Mouse (Mus musculus) cerebellum, postnatal 36 days (tissue): ENCODE results near the gene Cep57l1.

Experiments used
- DNase-seq, 2 experiments: peaks; one replicate each; pipeline ENCODE4 v3.0.0; 2021 to 2022; ENCODE audit warnings: mixed read lengths in 2 of 2

The Cep57l1 gene

DNA sequence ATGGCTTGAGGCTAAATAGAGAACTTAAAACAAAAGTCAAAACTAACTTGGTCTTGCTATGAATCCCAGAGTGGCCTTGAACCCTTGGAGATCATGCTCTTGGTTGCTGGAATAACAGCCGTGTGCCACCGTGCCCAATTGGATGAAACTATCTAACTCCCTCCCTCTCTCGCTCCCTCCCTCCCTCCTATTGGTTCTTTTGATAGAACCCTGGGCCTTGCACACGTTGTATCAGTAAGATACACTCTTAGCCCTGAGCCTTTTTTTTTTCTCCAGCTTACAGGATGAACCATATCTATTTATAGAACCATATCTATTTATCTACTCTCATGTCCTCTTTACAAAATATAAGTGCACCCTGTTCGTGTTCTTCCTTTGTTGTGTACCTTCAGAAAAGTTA lies 6.8 kb upstream of the Cep57l1 start:
- no peak for DNase-seq

DNA sequence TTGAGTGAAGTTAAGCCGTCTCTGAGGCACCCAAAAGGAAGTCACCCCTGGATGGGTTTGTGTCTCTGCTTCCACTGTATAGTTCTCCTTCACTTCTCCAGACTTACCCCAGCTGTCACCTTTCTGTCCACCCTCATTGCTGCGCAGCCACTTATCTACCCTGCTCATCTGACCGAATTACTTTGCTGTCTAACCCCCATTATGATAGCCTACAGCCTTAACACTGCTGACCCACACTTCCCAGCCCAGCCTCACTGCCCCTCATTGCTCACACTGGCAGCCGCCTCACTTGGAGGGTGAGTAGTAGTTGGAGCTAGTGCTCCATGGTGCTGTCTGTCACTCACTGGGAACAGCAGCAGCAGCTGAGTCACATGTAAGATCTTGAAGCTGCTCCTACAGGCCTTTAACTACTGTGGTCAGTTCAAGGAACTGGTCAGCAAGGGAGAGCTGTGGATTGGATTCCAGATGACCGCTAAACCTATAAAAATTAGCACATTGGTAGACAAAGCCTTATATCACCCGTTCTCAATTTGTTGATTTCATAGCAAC lies 4.7 kb upstream of the Cep57l1 start:
- DNase-seq, result no peak

DNA sequence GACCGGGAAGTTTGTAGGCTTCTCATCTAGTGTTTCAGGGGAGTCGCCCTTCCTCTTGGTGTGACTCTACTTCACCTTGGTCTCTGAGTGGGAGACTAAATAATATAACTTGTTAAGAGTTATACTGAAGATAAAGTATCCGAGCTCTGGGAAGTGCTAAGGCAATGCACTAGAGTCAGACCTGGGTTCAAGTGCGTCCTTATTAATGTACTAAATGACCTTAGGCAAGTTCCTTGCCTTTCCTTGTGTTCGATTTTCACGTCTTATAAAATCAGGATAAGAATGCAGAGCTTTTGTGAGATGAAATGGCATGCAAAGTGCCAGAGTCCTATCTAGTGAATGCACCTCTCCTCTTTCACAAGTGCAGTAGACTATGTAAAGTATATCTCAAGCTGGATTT lies 2.9 kb upstream of the Cep57l1 start:
- DNase-seq, result no peak

DNA sequence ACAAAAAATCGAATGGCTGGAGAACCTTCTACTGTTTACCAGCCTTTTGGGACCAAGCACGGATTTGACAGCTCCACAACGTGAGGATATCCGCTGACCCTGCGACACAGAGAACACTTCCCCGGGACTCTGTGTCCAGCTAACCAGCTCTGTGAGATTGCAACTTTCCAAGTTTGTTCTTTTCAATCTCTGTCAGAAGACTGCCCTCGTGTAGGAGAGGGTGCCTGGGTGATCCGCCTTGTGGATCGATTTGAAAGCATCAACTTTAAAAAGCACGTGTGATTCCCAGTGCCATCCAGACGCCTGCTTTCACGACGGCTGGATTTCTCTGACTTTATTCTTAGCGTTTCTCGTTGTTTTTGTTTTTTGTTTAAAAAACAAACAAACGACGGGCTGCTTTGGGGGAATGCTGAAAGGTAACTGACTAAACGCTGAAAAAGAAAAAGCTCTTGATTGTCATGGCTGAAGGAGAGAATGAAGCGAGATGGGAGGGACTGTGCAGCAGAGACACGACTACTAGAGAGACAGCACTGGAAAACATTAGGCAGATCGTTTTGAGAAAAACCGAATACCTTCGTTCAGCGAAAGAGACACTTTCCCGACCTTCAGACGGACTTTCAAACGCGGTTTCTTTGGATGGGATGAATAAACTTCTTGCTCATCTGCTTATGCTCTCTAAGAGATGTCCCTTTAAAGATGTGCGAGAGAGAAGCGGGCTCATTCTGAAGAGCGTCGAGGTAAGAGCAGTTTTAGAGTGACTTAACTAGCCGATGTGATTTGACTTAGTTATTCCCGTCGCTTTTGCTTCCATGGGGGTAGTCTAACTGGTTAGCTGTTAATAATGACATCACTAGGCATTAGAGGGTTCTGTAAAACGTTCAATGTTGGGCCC lies 1.1 kb upstream of the Cep57l1 start:
- no peak for DNase-seq

DNA sequence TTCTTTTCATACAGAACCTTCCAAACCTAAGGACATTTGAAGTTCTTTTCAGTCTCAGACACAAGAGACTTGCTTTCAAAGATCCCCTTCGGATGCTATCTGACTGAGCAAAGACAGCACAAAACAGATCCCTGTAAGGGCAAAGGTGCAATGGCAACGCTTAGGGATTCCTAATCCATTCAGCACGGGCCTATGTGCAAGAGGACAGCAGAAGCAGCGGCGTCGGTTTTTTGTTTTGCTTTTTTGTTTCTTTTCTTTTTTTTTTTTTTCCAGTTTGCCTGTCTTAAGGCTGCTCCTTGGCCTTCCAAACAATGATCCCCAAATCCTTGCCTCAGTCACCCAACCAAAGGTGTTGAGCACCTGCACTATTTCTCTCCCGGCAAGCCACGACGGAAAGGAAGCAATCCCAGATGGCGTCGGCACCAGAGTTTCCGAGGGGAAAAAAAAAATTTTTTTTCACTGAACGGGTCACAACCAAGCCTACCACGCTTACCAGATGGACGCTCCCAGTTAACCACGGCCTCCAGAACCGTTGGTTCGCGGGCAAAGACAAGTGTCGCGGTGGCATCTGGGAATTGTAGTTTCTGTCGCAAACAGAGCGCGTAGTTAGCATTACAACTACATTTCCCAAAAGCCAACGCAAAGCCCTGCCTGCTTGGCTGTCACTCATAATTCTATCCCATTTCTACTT lies 446 bp downstream of the Cep57l1 start:
- DNase-seq, result peak; percentile 85 to 91

DNA sequence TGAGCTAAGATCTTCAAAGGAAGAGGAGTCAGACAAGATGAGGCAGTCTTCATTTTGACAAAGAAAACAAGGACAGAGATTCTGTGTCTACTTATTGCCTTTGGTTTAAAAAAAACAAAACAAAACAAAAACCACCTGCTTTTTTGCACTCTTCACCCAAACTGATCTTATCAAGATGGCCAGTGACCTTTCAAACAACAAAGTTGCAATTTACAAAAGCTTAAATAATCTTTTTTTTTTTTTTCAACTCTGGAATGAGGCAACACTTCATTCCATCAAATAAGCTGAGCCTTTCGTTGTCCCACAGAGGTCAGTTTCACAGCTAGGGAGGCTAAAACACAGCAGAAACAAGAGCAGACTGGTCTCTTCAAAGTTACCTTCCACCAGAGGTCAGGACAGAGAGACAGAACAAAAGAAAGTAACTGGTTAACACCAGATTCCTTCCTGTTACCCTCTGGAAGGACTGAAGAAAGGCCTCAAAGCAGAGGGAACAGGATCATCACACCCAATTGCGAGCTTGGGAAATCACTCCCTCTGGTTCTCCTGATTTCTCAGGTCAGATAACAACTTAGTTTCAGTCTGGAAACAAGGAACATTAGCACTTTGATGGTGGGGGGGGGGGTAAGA lies 3.8 kb downstream of the Cep57l1 start:
- no peak for DNase-seq

DNA sequence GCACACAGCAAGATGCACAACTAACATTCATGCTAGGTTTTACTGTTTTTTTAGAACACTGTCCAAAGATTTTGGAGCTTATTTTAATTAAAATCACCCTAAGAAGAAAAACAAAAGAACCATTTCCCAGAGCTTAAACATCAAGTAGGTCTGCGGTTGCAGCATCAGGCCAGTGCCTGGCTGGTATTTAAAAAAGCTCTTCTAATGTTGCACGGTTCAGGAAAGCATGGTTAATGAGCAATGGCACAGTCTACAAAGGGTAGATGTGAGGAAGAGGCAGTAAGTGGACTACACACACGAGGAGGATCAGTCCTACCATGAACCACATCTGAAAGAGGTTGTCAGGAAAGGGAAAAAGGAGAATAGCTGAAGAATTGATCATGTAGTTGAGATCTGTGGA lies 5.0 kb downstream of the Cep57l1 start:
- DNase-seq, result no peak

DNA sequence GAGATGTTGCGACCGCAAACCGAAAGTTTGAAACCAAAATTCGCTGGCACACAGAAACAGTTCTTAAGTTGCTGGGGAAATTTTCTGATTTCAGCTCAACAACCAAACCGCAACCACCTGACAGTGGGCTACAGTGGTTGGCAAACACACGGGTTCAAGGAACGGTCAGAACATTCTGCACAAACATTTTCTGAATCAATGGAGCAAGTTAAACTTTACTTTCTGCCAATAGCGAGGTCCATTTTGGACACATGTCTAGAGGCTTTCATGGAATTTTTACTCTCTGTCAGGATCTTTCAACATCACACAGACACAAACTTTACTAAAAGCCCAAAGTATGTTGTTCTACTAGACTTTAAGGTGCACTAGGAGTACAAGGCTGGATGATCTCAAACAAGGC lies 6.2 kb downstream of the Cep57l1 start:
- no peak for DNase-seq

DNA sequence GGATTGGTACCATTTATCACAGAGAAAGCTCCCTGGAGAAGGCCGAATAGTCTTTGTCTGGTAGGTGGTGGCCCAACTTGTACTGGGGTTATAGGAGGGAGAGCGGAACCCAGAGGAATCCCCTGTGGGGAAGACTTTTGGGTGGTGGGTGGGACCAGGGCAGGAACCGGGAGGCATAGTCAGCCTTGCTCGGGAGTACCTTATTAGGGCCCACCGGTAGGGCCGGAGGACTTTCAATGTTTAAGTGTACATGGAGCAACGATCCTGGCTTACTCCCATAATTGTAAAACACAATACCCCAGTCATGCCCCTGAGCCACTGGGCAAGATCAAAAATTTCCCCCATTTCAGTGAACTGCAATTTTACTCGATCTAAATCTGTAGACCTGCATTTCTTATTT lies 12.4 kb downstream of the Cep57l1 start:
- no peak for DNase-seq

DNA sequence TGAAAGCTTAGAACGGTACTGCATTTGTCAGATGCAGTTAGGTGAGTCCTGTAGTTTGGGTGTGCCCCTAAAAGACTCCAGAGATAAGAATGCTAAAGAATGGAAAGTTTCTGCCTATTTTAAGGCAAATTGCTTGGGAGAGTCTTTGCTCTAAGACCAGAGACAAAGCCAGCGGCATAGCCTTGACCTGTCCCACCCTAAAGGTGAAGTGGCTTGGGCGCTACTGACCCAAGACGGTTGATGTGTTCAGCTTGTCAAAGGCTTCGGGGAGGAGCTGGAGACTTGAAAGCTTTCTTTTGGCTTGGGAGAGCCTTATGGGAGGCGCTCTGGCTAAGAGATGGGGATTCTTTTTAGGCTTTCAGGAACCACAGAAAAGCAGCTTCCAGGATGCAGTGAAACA lies 17.3 kb downstream of the Cep57l1 start:
- no peak for DNase-seq

DNA sequence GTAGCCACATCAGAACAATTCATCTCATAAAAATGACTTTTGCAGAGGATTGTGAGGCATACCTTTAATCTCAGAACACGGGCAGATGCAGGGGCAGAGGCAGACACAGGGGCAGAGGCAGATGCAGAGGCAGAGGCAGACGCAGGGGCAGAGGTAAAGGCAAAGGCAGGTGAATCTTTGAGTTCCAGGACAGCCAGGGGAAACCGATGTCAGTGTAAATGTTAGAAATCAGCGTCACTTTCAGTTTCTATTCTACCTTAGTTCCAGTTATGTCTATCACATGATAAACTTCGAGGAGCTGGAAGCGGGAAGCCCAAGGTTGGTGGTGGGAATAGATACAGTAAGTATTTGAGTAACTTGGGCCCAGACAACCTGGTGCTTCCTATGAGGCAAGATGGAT lies 42.4 kb downstream of the Cep57l1 start:
- no peak for DNase-seq

DNA sequence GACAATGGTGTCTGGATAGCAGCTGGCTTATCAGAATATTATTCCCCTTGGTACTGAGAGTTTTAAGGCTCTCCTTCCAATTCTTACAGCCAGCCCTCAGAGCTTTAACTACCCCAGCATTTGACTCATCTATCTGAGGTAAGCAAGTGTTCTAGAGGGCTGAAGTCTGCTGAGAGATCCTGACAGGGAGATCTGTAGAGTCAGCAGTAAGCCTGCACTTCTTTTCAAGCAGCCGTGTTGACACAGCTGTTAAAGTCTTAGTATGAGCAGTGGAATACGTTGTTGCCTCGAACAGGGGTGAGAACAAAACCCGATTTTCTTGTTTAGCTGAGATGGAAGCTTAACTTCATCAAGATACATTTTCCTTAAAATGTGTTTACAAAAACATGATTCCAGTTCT lies 43.4 kb downstream of the Cep57l1 start:
- no peak for DNase-seq

DNA sequence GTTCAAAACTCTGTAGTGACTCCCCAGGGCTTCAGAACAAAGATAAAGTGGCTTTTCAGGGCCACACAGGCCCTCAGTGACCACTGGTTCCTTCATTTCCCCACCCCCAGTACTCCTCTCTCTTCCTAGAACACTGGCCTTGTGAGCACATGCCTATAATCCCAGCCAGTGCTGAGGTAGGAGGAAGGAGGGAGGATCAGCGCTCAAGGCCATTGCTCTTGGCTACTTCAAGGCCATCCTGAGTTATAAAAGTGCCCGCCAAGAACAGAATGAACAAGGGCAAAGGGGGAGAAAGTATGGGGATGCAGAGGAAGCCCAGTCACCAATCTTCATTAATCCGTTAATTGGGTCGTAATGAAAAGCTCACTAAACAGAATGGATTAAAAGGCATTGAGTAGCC lies 44.1 kb downstream of the Cep57l1 start:
- DNase-seq, result no peak

DNA sequence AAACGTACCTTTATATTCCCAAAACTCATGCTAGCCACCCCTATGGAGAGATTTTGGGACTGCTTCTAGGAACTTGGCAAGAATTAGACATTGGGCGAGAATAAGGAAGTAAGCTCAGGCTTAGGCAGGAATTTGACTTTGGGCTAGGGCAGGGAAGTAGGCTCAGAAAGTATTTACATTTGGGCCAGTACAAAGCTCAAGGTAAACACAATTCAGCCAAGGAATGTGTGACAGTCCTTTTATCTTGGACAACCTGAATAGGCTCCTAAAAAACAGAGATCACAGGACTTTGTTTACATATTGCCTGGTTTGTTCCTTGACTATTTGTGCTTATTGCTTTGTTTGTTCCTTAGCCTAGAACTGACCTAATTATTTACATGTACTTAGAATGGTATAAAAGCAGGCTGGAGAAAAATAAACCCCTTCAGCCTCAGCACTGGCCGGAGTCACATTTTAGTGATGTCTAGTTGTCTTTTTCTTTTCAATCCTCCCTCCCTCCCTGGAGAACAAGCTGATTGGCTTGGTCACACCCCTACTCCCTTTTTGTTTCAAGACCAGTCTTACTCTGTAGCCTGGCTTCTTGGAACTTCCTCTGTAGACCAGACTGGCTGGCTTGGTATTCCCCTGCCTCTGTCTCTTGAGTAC lies 45.8 kb downstream of the Cep57l1 start:
- DNase-seq, result no peak

DNA sequence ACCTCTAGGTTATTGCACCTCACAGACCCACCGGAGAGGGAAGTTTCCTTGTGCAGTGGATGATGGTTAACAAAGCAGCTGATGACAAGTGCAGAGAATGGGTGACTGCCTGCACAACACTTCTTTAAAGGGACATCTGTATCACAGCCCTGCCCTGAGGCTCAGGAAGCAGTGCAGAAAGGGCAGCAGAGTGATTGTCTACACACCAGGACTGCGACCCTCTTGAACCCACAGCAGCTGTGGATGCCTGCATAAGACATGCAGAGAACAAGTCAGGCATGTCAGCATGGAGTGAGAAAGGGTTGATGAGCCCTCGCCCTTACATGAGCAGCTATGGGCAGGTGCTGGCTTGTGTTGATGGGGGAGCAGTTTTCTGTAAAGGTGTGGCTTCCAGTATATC lies 48.8 kb downstream of the Cep57l1 start:
- no peak for DNase-seq

DNA sequence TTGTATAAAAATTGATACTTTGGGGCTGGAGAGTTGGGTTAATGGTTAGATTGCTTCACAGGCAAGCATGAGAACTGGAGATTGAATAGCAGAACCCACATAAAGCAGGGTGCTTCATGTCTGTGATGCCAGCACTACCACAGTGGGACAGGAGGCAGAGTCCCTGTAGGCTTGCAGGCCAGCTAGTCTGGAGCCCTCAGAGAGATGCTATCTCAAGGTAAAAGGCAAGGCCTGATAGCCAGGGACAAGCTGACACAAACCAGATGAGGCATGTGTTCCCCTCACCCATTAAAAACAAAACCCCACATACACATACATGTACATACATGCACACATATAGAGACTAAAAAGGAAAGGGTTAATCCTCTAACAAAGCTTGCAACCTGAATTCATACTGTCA lies 51.6 kb downstream of the Cep57l1 start:
- DNase-seq, result no peak

DNA sequence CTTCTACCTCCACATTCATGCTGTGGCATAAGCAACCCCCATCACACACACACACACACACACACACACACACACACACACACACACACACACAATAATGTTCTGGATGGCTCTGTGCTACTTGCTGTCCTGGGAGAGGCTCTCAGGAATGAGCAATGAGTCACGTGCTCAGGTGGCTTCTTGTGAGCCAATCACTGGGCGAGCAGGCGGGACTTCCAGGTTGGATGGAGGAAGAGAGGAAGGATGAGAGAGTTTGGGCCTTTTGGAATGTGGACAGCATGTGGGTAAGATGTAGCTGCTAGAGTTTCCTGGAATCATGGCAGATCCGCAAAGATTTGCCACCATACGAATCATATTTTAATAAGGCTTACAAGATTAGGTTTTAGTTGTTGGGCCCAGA lies 52.4 kb downstream of the Cep57l1 start:
- no peak for DNase-seq

DNA sequence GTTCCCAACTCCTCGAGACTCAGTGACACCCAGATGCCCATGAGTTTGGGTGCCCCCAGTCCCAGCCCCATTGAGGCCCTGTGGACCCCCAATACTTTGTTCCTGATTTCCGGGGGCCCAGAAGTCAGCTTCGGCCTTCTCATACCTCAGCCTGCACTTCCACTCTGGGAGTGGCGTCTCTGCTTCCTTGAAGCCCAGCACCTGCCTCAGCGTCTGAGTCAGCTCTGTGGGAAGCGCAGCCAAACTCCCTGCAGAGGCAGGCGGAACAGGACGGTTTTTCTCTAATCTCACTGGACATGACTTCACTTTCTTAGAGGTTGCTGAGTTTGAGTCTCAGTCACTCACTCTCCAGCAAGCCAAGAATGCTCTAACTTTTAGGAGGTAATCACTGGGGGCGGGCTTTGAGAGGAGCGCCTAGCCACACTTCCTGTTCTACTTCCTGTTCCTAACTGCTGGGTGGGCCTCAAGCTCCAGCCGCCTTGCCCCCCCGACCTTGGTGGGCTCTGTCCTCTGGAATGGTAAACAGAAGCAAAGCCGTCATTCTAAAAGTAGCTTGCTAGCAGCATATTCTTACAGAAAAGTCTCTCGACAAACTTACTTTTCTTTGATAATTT lies 57.7 kb downstream of the Cep57l1 start:
- DNase-seq, result no peak

DNA sequence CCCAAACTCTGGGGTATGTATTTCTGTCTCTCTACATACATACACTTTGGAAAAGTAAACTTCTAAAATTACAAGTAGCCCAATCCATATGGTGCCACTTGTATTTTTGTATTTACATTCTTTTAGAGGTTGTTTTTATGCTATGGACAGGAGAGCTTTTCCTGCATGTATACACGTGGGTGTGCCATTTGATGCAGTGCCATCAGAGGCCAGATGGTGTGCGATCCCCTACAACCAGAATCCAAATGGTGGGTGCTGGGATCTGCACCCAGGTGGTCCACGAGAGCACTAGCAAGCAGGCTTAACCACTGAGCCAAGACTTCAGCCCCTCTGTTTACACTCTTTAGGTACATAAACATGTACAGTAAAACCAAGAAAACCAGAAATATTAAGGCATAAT lies 60.4 kb downstream of the Cep57l1 start:
- DNase-seq, result peak; percentile 12 to 15

DNA sequence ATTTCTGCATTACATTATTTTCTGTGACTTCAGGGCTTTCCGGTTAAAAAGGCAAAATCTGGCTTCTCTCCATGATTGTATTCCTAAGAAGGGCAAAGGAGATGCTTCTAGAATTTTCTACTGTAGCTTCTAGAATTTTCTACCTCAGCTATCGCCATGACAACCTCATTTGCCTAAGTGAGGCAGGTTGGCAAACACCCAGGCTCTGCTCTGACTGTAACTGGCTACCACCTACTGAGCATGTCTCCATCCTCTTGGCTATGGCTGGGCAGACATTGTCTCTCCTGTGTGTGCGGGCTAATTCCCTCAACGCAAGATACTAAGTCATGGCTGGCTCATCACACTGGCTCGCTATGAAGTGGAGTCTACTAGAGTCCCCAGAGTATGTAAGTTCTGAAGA lies 63.1 kb downstream of the Cep57l1 start:
- peak; percentile 13 to 16 for DNase-seq

DNA sequence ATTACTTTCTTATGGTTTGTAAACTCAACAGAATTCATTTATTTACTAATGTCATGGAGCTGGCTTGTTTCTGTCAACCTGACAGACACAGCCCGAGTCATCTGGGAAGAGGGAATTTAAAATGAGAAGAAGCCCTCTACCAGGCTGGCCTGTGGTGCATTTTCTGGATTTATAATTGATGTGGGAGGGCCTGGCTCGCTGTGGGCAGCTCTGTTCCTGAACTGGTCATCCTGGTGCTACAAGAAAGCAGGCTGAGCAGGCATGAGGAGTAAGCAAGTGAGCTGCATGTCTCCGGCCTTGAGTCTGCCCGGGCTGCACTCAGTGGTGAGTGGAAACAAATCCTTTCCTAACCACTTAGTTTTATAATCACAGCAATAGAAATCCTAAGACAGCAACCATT lies 65.7 kb downstream of the Cep57l1 start:
- DNase-seq, result no peak

DNA sequence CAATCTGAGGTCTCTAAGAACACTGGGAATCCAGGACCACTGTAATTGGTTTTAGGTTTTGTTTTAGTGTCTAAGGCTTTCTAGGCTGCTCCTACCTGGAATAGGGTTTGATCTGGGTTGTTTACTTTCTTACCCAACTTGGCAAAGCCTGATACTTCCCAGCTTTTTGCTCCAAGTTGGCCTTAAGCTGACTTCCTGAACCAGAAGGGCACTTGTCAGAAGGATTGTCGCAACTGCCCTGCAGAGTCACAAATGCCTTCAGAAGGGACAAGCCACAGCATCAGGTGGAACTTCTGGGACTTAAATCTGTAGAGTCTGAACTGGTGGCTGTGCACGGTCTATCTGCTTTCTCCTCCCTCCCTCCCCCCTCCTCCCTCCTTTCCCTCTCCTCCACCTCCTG lies 69.5 kb downstream of the Cep57l1 start:
- DNase-seq, result no peak

DNA sequence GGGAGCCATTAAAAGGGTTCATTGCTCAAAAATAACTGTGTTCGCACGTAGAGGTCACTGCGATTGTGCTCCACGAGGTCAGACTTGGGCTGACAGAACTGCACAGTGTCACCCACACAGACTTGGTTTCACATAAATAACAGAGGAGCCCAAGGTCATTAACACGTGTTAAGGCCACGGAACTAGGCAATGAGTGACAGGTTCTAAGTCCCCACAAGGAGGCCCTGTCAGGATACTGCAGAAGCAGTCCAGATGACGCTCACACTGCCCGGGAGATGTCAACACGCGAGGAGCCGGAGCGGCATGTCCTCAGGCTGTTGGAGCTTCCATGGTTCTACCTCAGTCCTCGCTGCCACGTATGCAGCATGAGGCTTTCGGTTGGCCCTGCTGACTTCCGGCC lies 72.4 kb downstream of the Cep57l1 start:
- DNase-seq, result no peak
